Mouse (Mus musculus) T-helper 1 cell (primary cell): ENCODE data around the gene Flad1.

Experiments
- in situ Hi-C: fragments of 300-600 bp; cut with MboI, MseI; formaldehyde crosslinking; loops from one replicate; pipeline ENCODE4 v1.15.1; 2025; ENCODE audit warnings: high pct_unique_total_duplicates

Flad1 gene

GRCm38 (mm10) chr3:89396654-89397005 is 15.0 kb downstream of the Flad1 start:
- in situ Hi-C loops, result no loop called here

GRCm38 (mm10) chr3:89395806-89396653 is 15.6 kb downstream of the Flad1 start:
- in situ Hi-C loops, result no loop called here

- in situ Hi-C loops, result no loop called here
Measured at GRCm38 (mm10) chr3:89395419-89395805, 16.3 kb downstream of the Flad1 start.

- in situ Hi-C loops, result no loop called here
Measured at GRCm38 (mm10) chr3:89394894-89395256, 16.8 kb downstream of the Flad1 start.

- in situ Hi-C loops, result no loop called here
Measured at GRCm38 (mm10) chr3:89394006-89394893, 17.4 kb downstream of the Flad1 start, which contains the start of gene Zbtb7b. Gene Zbtb7b (minus strand): TSS chr3:89394776.

- in situ Hi-C loops, result no loop called here
Measured at GRCm38 (mm10) chr3:89393605-89394004, 18.1 kb downstream of the Flad1 start.

- in situ Hi-C loops, result no loop called here
Measured at GRCm38 (mm10) chr3:89392871-89393311, 18.8 kb downstream of the Flad1 start.

- in situ Hi-C loops, result no loop called here
Measured at GRCm38 (mm10) chr3:89391663-89392511, 19.8 kb downstream of the Flad1 start.

GRCm38 (mm10) chr3:89390699-89391662 is 20.7 kb downstream of the Flad1 start:
- in situ Hi-C loops, result no loop called here

GRCm38 (mm10) chr3:89390111-89390515 is 21.6 kb downstream of the Flad1 start:
- in situ Hi-C loops, result no loop called here

GRCm38 (mm10) chr3:89388901-89389740 is 22.5 kb downstream of the Flad1 start:
- in situ Hi-C loops, result no loop called here

GRCm38 (mm10) chr3:89388134-89388881 is 23.4 kb downstream of the Flad1 start:
- in situ Hi-C loops, result no loop called here

GRCm38 (mm10) chr3:89387632-89388031 is 24.0 kb downstream of the Flad1 start:
- in situ Hi-C loops, result no loop called here

GRCm38 (mm10) chr3:89386438-89387420 is 24.9 kb downstream of the Flad1 start:
- in situ Hi-C loops, result no loop called here

- in situ Hi-C loops, result no loop called here
Measured at GRCm38 (mm10) chr3:89385451-89385850, 26.2 kb downstream of the Flad1 start.

GRCm38 (mm10) chr3:89384331-89385076 is 27.2 kb downstream of the Flad1 start:
- in situ Hi-C loops, result no loop called here
